Mouse (Mus musculus): ENCODE measurements at regions not wholly inside any gene's neighbourhood (a gene's known extent, or its start where the extent isn't known, plus 50 kb on each side); places are given as distances from the start of the nearest gene placed in this dataset.

DNA sequence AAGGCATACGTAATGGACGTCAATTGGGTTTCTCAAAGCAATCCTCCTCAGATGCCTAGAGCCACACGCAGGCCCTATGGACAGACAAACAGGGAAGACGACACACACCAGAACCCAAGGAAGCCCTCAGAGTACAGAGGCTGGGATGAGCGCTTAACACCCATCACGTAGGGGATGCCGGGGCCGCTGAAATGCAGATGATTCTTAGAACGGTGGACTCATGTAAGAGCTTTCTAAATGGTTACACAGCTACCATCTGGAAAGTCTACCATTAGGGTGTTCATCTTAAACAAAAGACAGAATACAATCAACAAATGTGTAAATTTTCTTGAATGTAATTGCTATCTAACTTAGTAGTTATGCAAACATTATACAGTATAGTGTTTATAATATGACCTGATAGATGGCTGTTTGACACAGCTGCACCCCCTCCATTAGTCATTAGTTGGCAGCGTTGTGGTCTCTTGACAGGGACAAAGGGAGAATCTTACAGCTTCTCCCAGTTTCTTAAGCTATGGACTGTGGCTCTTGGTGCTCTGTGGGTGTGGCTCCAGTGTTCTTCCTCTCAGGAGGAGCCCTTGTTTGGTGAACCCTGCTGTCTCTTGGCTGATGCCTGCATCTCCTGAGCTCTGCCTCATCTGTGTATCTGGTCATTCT, 259.4 kb upstream of the Runx1 start:
- TF ChIP-seq CTCF (IDR thresholded peaks at IDR 0.05), result no peak
- H3K27ac ChIP-seq, result no peak overlapping the region
- intact Hi-C loops (cut with DNase I), result no loop called here
- DNase-seq (ENCODE audit: extremely low spot score in 1 of 2, low spot score in 2 of 2), result no peak
- no peak overlapping the region for H3K4me3 ChIP-seq

DNA sequence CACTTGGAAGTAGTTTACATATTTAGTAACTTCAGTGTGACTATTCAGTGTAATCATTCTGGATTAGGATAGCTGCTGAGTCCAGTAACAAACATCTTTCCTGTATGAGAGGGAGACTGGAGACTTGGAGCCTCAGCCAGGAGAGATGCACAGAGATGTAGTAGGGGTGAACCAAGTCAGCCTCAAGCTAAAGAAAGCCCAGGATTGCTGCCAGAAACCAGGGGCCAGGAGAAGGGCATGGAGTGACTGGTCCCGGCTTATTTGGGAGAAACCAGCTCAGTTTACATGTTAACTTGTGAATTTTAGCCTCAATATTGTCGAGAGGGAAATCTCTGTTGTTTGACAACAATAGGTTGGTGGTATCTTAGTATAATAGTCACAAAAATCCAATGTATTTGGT, 257.8 kb upstream of the Runx1 start:
- Histone ChIP-seq H3K27ac (no peak overlapping the region), H3K4me3 (no peak overlapping the region)
- no peak for DNase-seq (ENCODE audit: extremely low spot score in 1 of 2, low spot score in 2 of 2)
- TF ChIP-seq CTCF (IDR thresholded peaks at IDR 0.05), result no peak
- intact Hi-C loops (cut with DNase I), result no loop called here

DNA sequence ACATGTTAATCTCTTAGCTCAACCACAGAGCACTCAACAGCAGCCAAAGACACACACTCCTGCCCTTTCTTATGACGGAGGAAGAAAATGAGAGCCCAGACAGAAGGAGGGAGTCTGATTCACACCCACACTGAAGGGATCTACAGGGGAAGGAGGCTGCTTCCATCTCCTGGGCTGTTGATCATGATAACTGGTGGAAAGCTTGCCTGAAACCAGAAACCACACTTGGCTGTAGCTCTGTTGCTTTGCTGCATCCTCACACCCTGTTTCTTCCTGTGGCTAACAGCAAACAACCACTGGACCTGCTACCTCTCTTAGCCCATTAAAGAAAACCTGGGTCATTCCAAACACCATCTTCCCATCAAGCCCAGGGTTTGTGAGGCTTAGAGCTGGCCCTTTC, 257.2 kb upstream of the Runx1 start:
- DNase-seq (ENCODE audit: extremely low spot score in 1 of 2, low spot score in 2 of 2), result no peak
- Histone ChIP-seq H3K27ac (no peak overlapping the region), H3K4me3 (no peak overlapping the region)
- no peak for TF ChIP-seq CTCF (IDR thresholded peaks at IDR 0.05)
- intact Hi-C loops (cut with DNase I), result no loop called here

DNA sequence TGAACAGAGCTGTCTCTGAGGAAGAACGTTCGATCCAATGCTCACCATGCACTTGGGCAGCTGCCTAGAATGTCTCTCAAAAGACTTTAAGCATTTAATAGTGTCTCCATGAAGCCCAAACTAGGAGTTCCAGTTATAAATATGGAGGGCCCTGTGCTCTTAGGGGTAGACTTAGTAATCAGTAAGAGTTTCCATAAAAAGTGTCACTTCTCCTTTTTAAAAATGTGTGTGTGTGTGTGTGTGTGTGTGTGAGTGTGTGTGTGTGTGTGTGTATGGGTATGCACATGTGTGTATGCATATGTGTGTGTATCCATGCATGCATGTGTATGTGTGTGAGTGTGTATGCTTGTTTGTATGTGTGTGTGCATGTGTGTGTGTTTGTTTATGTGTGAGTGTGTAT, 255.6 kb upstream of the Runx1 start:
- no peak for TF ChIP-seq CTCF (IDR thresholded peaks at IDR 0.05)
- no peak for DNase-seq (ENCODE audit: extremely low spot score in 1 of 2, low spot score in 2 of 2)
- Histone ChIP-seq H3K4me3 (no peak overlapping the region), H3K27ac (no peak overlapping the region)
- intact Hi-C loops (cut with DNase I), result no loop called here

DNA sequence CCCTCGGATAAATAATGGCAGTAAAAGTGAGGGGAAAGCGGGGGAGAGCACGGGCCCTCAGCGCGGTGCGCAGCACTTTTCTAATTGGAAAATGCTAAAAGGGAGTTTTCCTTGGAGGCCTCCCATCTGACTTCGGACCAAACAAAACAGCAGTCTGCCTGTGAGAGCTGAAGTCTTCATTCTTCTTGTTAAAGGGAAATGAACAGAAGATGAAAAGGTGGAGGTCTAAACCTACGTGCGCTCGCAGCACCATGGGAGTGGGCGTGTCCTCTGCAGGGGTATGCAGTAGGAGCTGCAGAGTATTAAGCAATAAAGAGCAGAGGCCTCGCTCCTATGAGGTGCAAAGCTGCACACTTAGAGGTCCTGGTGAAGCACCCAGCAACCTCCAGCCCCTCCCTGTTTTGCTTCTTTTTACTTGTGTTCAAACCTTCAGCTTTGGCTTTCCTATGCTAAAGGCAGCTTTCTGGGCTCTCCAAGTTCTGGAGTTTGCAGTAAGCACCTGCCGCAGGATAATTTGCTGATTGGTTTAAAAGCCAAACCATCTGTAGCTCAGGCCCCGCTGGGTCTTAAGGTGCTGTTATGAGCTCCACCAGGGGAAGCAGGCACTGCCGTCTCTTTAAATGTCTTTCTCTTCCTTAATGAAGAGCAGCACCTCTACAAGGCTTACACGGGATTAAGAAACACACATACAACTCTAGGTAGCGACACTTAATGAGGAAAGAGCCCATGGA, 253.9 kb upstream of the Runx1 start:
- H3K27ac ChIP-seq, result no peak overlapping the region
- H3K4me3 ChIP-seq, result peak overlapping the region; percentile 28; the same call in 1 of the 2 replicates
- DNase-seq (ENCODE audit: extremely low spot score in 1 of 2, low spot score in 2 of 2), result no peak
- TF ChIP-seq CTCF (IDR thresholded peaks at IDR 0.05), result no peak
- intact Hi-C loops (cut with DNase I), result no loop called here

DNA sequence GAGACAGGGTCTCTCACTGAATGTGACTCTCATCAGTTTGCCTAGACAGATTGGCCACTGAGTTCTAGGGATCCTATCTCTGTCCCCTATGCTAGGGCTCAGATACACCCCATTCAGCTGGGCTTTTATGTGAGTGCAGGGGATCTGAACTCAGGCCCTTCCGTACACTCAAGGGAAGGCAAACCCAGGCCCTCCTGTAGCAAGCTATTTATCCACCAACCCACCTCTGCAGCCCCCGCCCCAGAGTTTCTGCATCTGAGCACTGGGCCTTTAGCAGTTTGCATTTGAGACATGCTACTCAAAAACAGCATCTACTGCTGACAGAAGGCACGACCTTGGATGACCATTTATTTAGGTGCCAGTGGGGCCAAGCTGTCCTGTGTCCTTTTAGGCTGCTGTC, 253.0 kb upstream of the Runx1 start:
- intact Hi-C loops (cut with DNase I), result no loop called here
- DNase-seq (ENCODE audit: extremely low spot score in 1 of 2, low spot score in 2 of 2), result no peak
- Histone ChIP-seq H3K27ac (no peak overlapping the region), H3K4me3 (no peak overlapping the region)
- TF ChIP-seq CTCF (IDR thresholded peaks at IDR 0.05), result no peak

DNA sequence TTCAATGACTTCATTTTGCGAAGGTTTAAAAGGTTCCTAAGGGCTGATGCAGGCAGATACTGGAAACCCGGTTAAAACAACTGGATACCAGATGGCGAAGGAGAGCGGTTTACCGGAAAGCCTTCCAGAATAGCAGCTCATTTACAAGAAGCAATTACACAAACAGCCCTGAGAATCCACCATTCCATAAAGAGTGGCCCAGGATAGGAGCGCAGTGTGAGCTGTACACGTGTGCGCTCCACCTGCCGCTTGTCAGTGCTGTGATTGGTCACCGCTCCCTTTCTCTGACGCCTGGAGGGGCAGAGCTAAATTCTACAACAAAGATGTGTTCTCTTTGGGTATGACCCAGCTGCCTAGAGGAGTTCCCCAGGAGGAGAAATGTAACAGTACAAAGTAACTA, 249.5 kb upstream of the Runx1 start:
- intact Hi-C loops (cut with DNase I), result no loop called here
- Histone ChIP-seq H3K27ac (no peak overlapping the region), H3K4me3 (no peak overlapping the region)
- TF ChIP-seq CTCF (IDR thresholded peaks at IDR 0.05), result no peak
- DNase-seq (ENCODE audit: extremely low spot score in 1 of 2, low spot score in 2 of 2), result no peak

DNA sequence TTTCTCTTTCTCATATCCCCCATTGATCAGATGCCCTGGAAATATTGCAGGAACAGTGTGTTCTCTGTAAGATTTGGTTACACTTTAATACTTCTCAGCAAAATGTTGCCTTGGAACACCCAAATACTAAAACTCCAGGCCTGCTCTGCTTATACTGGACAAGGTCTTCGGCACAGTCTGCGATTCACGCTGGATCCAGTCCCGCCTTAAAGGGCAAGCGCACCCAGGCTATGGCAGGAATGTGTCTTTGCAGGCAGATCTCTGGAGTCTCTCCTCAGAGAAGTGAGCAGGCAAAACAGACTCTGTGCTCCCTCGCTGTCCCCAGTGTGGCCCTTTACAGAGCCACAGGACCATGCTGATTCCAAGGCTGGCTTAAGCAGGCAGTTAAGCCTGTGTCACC, 246.2 kb upstream of the Runx1 start:
- H3K4me3 ChIP-seq, result no peak overlapping the region
- TF ChIP-seq CTCF (IDR thresholded peaks at IDR 0.05), result no peak
- intact Hi-C loops (cut with DNase I), result no loop called here

DNA sequence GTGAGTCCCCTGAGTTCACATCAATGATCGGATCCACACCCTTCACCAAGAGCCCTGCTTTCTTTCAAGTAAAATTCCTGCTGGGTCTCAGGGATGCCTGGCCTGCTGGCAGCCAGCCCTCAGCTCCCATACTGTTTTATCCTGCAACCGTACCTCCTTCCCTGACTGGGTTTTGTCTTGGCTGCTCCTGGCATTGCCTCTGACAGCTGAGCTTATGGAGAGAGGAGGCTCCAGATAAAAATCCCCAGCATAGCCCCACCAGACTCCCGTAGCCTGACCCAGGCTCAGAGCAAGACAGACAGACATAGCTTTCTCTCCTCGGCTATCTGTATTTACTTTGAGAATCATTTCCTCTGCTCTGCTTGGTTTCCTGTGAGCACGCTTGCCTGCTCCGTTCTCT, 245.8 kb upstream of the Runx1 start:
- no peak overlapping the region for H3K4me3 ChIP-seq
- H3K27ac ChIP-seq, result no peak overlapping the region
- no peak for TF ChIP-seq CTCF (IDR thresholded peaks at IDR 0.05)
- intact Hi-C loops (cut with DNase I), result no loop called here
- DNase-seq (ENCODE audit: extremely low spot score in 1 of 2, low spot score in 2 of 2), result no peak

More for the DNA sequence above, 246.2 kb upstream of the Runx1 start:
- no peak overlapping the region for H3K27ac ChIP-seq
- DNase-seq (ENCODE audit: extremely low spot score in 1 of 2, low spot score in 2 of 2), result no peak

DNA sequence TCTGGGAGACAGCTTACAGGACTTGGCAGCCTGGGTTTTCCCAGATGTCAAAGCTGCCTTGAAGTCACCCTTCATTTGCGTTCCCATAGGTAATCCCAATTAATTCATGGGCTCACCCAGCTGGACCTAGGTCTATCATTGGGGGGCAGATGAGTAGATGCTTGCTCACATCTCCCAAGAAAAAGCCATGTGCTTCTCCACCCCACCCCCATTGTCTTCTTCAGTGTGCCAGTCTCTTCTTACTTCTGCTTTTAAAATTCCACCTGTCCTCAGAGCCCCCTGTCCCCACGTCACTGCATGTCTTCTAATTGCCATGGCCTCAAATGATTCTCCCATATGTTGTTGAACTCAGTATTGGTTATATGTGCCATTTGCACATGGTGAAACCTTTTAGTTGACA, 240.9 kb upstream of the Runx1 start:
- DNase-seq (ENCODE audit: extremely low spot score in 1 of 2, low spot score in 2 of 2), result no peak
- intact Hi-C loops (cut with DNase I), result no loop called here
- H3K27ac ChIP-seq, result no peak overlapping the region
- TF ChIP-seq CTCF (IDR thresholded peaks at IDR 0.05), result no peak
- no peak overlapping the region for H3K4me3 ChIP-seq

DNA sequence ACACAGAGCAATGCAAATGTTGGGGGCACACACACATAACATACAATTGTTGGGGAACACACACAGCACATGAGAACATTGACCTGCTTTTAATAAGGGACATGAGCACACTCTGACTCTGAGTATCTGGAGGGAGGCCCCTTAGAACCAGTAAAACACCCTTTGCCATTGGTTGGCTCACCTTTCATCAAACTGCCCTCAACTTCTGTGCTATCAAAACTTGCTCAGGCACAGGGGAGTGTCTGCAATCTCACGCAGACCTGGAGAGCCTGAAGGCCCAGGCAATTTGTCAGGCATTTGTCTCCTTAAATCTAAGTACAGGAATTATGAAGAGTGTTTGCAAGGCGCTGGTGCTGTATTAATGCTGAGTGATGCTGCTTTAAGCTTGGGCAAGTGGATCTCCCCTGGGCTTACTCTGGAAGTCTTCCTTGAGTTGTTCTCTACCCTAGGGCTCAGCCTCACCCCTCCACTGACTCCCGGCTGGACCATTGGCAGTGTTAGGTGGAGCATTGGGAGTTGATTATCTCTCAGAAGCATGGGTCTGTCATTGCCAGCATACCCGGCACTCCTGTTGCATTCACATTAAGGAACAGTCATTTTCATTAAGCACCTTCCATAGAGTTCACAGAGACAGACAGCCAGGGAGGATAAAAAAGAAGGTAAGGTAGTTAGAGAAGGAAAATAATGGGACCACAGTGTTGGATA, 235.7 kb upstream of the Runx1 start:
- no peak overlapping the region for H3K27ac ChIP-seq
- DNase-seq (ENCODE audit: extremely low spot score in 1 of 2, low spot score in 2 of 2), result no peak
- H3K4me3 ChIP-seq, result no peak overlapping the region
- TF ChIP-seq CTCF (IDR thresholded peaks at IDR 0.05), result no peak
- intact Hi-C loops (cut with DNase I), result no loop called here

DNA sequence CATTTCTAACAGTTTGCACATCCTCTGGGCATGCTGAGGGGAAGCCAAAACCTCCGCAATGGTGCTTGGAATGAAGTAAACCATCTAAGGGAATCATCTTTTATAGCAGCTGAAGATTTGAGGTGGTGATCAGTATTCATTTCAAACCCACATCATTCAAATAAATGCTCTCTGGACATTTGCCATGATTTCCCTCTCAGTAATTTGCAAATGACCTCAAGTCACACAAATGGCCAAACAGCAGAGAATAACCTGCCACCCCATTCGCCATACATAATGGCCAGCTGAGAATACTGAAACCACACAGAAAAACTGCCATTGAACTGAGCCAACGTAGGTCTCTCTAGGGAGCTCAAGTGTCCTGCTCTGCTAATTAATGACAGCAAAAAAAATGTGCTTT, 230.3 kb upstream of the Runx1 start:
- intact Hi-C loops (cut with DNase I), result no loop called here
- H3K4me3 ChIP-seq, result no peak overlapping the region
- TF ChIP-seq CTCF (IDR thresholded peaks at IDR 0.05), result no peak

More for the DNA sequence above, 230.3 kb upstream of the Runx1 start:
- no peak overlapping the region for H3K27ac ChIP-seq
- no peak for DNase-seq (ENCODE audit: extremely low spot score in 1 of 2, low spot score in 2 of 2)
